8 mouse cellular contexts compared by ENCODE assay signal in the genomic region with DNA sequence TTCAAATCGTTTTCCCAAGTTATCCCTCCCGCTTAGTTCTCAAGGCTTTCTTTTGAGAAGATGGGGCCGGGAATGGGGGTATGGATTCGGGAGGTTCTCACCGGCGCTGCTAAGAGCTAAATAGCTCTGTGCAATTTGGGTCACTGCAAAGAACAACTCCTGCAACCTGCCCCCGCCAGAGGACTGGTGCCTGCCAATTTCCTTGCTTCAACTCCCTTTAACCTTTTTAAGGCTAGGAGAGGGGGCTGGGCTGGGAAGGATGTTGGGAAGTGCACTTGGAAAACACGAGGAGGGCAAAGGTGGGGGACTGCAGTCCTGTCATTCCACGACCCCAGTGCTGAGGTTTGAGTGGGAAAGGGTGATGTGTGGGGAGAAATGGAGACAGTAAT. TPM values are rescaled to one million over a fixed set of nuclear protein-coding genes. Genes with fewer than 3 reads are reported as not detected.
DNase-seq lines count a peak whose midpoint lies in the region; ATAC-seq and TF ChIP-seq lines count a peak whose summit lies in the region.

No protein-coding gene starts in this region.

- 0 out of 2 replicates have a peak, but pooled peaks have one; percentile 2 for TF ChIP-seq POLR2A in olfactory bulb, adult 2 months (IDR thresholded peaks at IDR 0.05; ENCODE audit: insufficient read depth, low read depth, low read length)

- H3K27me3 ChIP-seq in megakaryocyte, embryonic 14.5 days (replicated peaks), result peaks cover 15% of the 10 kb centered on the region
- H3K27me3 ChIP-seq in forebrain, embryonic 13.5 days, result no peaks in the 10 kb centered on the region
- no peaks in the 10 kb centered on the region for H3K27me3 ChIP-seq in hindbrain, postnatal 0 days (ENCODE audit: insufficient read depth, low read length)
- peaks cover 4% of the 10 kb centered on the region; the same call in 1 of the 2 replicates for H3K27me3 ChIP-seq in liver, embryonic 13.5 days

- H3K9me3 ChIP-seq in megakaryocyte, embryonic 14.5 days, result no peaks in the 10 kb centered on the region
- no peaks in the 10 kb centered on the region for H3K9me3 ChIP-seq in forebrain, embryonic 13.5 days (replicated peaks)
- H3K9me3 ChIP-seq in hindbrain, postnatal 0 days (ENCODE audit: low read length), result no peaks in the 10 kb centered on the region
- no peaks in the 10 kb centered on the region for H3K9me3 ChIP-seq in liver, embryonic 13.5 days (replicated peaks)

- peaks cover 52% of the 10 kb centered on the region for H3K4me1 ChIP-seq in megakaryocyte, embryonic 14.5 days
- H3K4me1 ChIP-seq in forebrain, embryonic 13.5 days, result peaks cover 38% of the 10 kb centered on the region
- H3K4me1 ChIP-seq in hindbrain, postnatal 0 days (ENCODE audit: insufficient read depth, low read length), result peaks cover 22% of the 10 kb centered on the region
- H3K4me1 ChIP-seq in liver, embryonic 13.5 days (replicated peaks), result peaks cover 48% of the 10 kb centered on the region
- no peaks in the 10 kb centered on the region for H3K4me1 ChIP-seq in olfactory bulb, adult 2 months (ENCODE audit: control insufficient read depth, insufficient read depth, low read length)

- peaks cover 24% of the 10 kb centered on the region for H3K36me3 ChIP-seq in megakaryocyte, embryonic 14.5 days (replicated peaks; ENCODE audit: low read length)
- H3K36me3 ChIP-seq in forebrain, embryonic 13.5 days (ENCODE audit: poor library complexity, severe bottlenecking), result peaks cover 8% of the 10 kb centered on the region; the same call in 1 of the 2 replicates
- H3K36me3 ChIP-seq in hindbrain, postnatal 0 days (ENCODE audit: insufficient read depth, low read length), result no peaks in the 10 kb centered on the region
- H3K36me3 ChIP-seq in liver, embryonic 13.5 days, result peaks cover 26% of the 10 kb centered on the region

- DNase-seq in adrenal gland, postnatal 14 days, result peak; percentile 43
- DNase-seq in hindbrain, postnatal 0 days (ENCODE audit: low spot score), result no peak
- DNase-seq in liver, embryonic 13.5 days, result peak; percentile 28

- no peak for ATAC-seq in megakaryocyte, adult 5-6 weeks (ENCODE audit: poor library complexity, severe bottlenecking)
- peak; percentile 29 for ATAC-seq in forebrain, embryonic 13.5 days
- peak; percentile 46 for ATAC-seq in hindbrain, postnatal 0 days
- ATAC-seq in liver, embryonic 13.5 days (ENCODE audit: low read depth), result no peak
- ATAC-seq in monocyte, adult 5-6 weeks (replicated peaks; ENCODE audit: insufficient number of reproducible peaks, low FRiP score, low TSS enrichment, poor library complexity, severe bottlenecking), result no peak

- peak overlapping the region; percentile 100 for H3K4me3 ChIP-seq in megakaryocyte, embryonic 14.5 days (replicated peaks)
- H3K4me3 ChIP-seq in forebrain, embryonic 13.5 days, result peak overlapping the region; percentile 85
- H3K4me3 ChIP-seq in hindbrain, postnatal 0 days (ENCODE audit: low read length), result peak overlapping the region; percentile 81
- H3K4me3 ChIP-seq in liver, embryonic 13.5 days (replicated peaks), result peak overlapping the region; percentile 86
- peak overlapping the region; percentile 68 for H3K4me3 ChIP-seq in olfactory bulb, adult 2 months (ENCODE audit: insufficient read depth, low read depth, low read length)

- peak overlapping the region; percentile 63 for H3K4me2 ChIP-seq in forebrain, embryonic 13.5 days
- peak overlapping the region; percentile 90 for H3K4me2 ChIP-seq in hindbrain, postnatal 0 days (ENCODE audit: low read depth, low read length)
- peak overlapping the region; percentile 97 for H3K4me2 ChIP-seq in liver, embryonic 13.5 days

- TF ChIP-seq CTCF in hindbrain, postnatal 0 days (IDR thresholded peaks at IDR 0.05; ENCODE audit: low read depth), result no peak
- no peak for TF ChIP-seq CTCF in olfactory bulb, adult 2 months (IDR thresholded peaks at IDR 0.05; ENCODE audit: insufficient read depth, low read depth, low read length)

- H3K27ac ChIP-seq in forebrain, embryonic 13.5 days, result peak overlapping the region; percentile 68
- H3K27ac ChIP-seq in hindbrain, postnatal 0 days, result peak overlapping the region; percentile 98
- peak overlapping the region; percentile 88 for H3K27ac ChIP-seq in liver, embryonic 13.5 days
- peak overlapping the region; percentile 90 for H3K27ac ChIP-seq in olfactory bulb, adult 2 months (ENCODE audit: insufficient read depth, low read depth, low read length)

- H3K9ac ChIP-seq in forebrain, embryonic 13.5 days, result peak overlapping the region; percentile 70
- peak overlapping the region; percentile 88 for H3K9ac ChIP-seq in hindbrain, postnatal 0 days (replicated peaks; ENCODE audit: low read length)
- H3K9ac ChIP-seq in liver, embryonic 13.5 days, result peak overlapping the region; percentile 82

- 0% methylated on average over 9 of the region's 9 CpGs for WGBS in forebrain, embryonic 13.5 days
- 0% methylated on average over 9 of the region's 9 CpGs for WGBS in hindbrain, postnatal 0 days
- under 1% methylated on average over 9 of the region's 9 CpGs for WGBS in liver, embryonic 13.5 days (ENCODE audit: insufficient replicate concordance)
- WGBS in olfactory bulb, adult 2 months, result under 1% methylated on average over 9 of the region's 9 CpGs

RNA-seq across cellular contexts. Expression of a gene that starts 0.5 kb away (rescaled TPM):
- polyA plus RNA-seq in megakaryocyte, embryonic 14.5 days (2012; ENCODE audit: insufficient read depth, low replicate concordance), result not detected in 2 replicates
- 0.02 and 0.27 TPM in 2 replicates for total RNA-seq in megakaryocyte, adult 5-6 weeks (2015)
- 0.11 and 0.57 TPM in 2 replicates for total RNA-seq in megakaryocyte, adult 5-6 weeks (2017)
- total RNA-seq in adrenal gland, postnatal 14 days (2021), result 6.4 and 6.8 TPM in 2 replicates
- polyA plus RNA-seq in forebrain, embryonic 13.5 days (2015; fragmentation: Nextera tagmentation; extraction: Ambion mirVana), result 19.8 and 21.4 TPM in 2 replicates
- 33.2 and 37.0 TPM in 2 replicates for total RNA-seq in hindbrain, postnatal 0 days (2014; rRNA removed)
- polyA plus RNA-seq in hindbrain, postnatal 0 days (2015; fragmentation: Nextera tagmentation; extraction: Ambion mirVana), result 17.8 and 21.8 TPM in 2 replicates
- 6.1 and 7.1 TPM in 2 replicates for polyA plus RNA-seq in liver, embryonic 13.5 days (2015; fragmentation: Nextera tagmentation; extraction: Ambion mirVana)
- polyA plus RNA-seq in olfactory bulb, adult 2 months (2012; ENCODE audit: insufficient read depth, insufficient read length, low replicate concordance, missing spikeins), result not detected in 2 replicates
- total RNA-seq in monocyte, adult 5-6 weeks (2017), result 4.2 to 8.3 TPM (median 8.1 TPM) in 3 replicates

Comparison
In these comparisons a context has a peak if more than half of its experiments do, and no peak if none do; other contexts are left out.
1. ATAC-seq: peak in forebrain, embryonic 13.5 days (single experiment) and hindbrain, postnatal 0 days (single experiment); none in megakaryocyte, adult 5-6 weeks (single experiment), liver, embryonic 13.5 days (single experiment) and monocyte, adult 5-6 weeks (single experiment).
2. Peak in every context shown above with its lines, with median percentiles within 50 percentile points of each other: H3K4me3 ChIP-seq, H3K27ac ChIP-seq, H3K4me2 ChIP-seq and H3K9ac ChIP-seq.